Mouse (Mus musculus): ENCODE results near the gene Timm8a1. TPM values are rescaled to one million over a fixed set of nuclear protein-coding genes. Genes with fewer than 3 reads are reported as not detected.

Timm8a1 gene
- polyA plus RNA-seq, 1 experiment from 2014 or later = 71.0 TPM

DNA sequence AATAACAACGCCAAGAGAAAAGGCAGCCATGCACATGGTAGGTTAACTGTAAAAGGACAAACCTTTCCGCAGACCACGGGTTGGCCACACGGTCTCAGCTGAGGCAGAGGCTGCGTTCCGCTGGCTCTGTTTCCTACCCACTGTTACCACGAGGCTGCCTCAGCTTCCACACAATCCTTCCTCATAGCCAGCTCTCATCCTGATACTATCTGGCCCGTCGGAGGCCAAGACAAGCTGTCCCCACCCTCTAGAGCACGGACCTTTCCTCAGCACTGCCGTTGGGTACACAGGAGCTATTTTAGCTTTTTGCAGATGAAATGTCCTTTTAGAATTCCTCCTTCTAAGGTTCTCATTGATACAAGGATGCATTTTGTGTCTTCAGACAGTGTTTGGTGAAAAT is 40.6 kb upstream of the Timm8a1 start:
- no peak overlapping the region for H3K9ac ChIP-seq (replicated peaks; ENCODE audit: low read depth, low read length)
- H3K27me3 ChIP-seq (ENCODE audit: control insufficient read depth, insufficient read depth, low read length) = no peaks in the 10 kb centered on the region
- no peak overlapping the region for H3K4me2 ChIP-seq (replicated peaks; ENCODE audit: low read depth, low read length)
- no peak for ATAC-seq (ENCODE audit: insufficient number of reproducible peaks, insufficient read depth, low FRiP score, low read depth)
- H3K36me3 ChIP-seq (ENCODE audit: control insufficient read depth, insufficient read depth, low read length) = no peaks in the 10 kb centered on the region
- no peaks in the 10 kb centered on the region for H3K9me3 ChIP-seq (ENCODE audit: control insufficient read depth, low read depth, low read length)
- H3K4me1 ChIP-seq (ENCODE audit: control insufficient read depth, insufficient read depth, low read length) = no peaks in the 10 kb centered on the region
- WGBS = 84% methylated on average over 11 of the region's 11 CpGs
- H3K27ac ChIP-seq (ENCODE audit: low read length) = no peak overlapping the region
- H3K4me3 ChIP-seq (ENCODE audit: low read depth, low read length) = no peak overlapping the region

DNA sequence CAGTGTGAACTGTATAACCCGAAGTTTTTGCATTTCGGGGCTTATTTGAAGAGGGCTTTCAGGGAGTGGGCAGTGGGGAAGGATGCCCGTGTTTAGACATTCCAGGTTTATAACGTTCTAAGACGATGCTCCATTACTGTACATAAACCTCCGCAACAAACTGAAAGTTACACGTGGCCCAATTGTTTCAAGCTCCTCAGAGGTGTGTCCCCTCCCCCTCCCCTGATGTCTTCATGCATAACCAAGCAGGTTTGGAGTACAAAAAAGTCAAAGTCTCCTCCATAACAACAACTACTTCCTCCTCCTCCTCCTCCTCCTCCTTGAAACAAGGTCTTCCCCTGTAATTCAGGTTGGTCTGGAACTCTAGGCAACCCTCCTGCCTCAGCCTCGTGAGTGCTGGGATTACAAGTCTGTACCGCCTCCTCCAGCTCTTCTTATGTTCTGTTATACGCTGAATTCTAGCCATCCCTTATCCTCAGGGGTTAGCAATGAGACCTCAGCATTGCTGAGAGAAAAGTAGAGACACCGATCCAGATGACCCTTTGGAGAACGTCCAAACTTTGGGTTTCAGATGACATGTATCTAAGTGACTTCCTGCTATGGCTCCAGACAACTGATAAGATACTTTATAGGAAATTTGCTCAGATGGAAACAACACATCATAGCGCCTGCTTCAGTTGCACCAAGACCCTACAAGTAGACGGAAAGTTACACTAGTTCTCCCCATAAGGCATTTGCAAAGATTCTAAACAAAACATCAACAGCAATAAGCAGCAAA is 39.1 kb upstream of the Timm8a1 start:
- Histone ChIP-seq H3K9ac (replicated peaks; ENCODE audit: low read depth, low read length) (no peak overlapping the region), H3K4me2 (replicated peaks; ENCODE audit: low read depth, low read length) (no peak overlapping the region), H3K36me3 (ENCODE audit: control insufficient read depth, insufficient read depth, low read length) (no peaks in the 10 kb centered on the region), H3K9me3 (ENCODE audit: control insufficient read depth, low read depth, low read length) (no peaks in the 10 kb centered on the region), H3K27ac (ENCODE audit: low read length) (no peak overlapping the region), H3K4me1 (ENCODE audit: control insufficient read depth, insufficient read depth, low read length) (no peaks in the 10 kb centered on the region), H3K27me3 (ENCODE audit: control insufficient read depth, insufficient read depth, low read length) (no peaks in the 10 kb centered on the region), H3K4me3 (ENCODE audit: low read depth, low read length) (no peak overlapping the region)
- 86% methylated on average over 14 of the region's 14 CpGs for WGBS
- ATAC-seq (ENCODE audit: insufficient number of reproducible peaks, insufficient read depth, low FRiP score, low read depth) = no peak

DNA sequence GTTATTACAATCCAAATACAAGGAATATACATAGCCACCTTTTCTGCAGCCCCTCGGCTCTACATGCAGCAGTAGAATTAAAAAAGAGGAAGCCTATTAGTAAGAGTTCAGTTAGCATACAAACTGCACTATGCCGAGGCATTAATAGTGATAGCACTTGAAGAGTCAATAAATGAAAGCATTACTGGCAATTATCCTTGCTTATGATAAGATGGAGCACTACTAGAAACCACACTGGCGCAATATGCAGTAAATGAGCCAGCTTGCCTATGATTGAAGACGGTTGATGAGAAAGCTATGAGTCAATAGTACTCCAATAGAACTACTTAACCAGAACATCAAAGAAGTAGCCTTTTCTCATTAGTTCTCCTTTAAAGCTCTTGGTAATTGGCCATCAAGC is 36.2 kb upstream of the Timm8a1 start:
- Histone ChIP-seq H3K4me2 (replicated peaks; ENCODE audit: low read depth, low read length) (no peak overlapping the region), H3K9me3 (ENCODE audit: control insufficient read depth, low read depth, low read length) (no peaks in the 10 kb centered on the region), H3K36me3 (ENCODE audit: control insufficient read depth, insufficient read depth, low read length) (no peaks in the 10 kb centered on the region), H3K4me3 (ENCODE audit: low read depth, low read length) (no peak overlapping the region), H3K27ac (ENCODE audit: low read length) (no peak overlapping the region), H3K9ac (replicated peaks; ENCODE audit: low read depth, low read length) (no peak overlapping the region), H3K4me1 (ENCODE audit: control insufficient read depth, insufficient read depth, low read length) (no peaks in the 10 kb centered on the region), H3K27me3 (ENCODE audit: control insufficient read depth, insufficient read depth, low read length) (no peaks in the 10 kb centered on the region)
- WGBS = 84% methylated on average over 4 of the region's 4 CpGs
- no peak for ATAC-seq (ENCODE audit: insufficient number of reproducible peaks, insufficient read depth, low FRiP score, low read depth)

DNA sequence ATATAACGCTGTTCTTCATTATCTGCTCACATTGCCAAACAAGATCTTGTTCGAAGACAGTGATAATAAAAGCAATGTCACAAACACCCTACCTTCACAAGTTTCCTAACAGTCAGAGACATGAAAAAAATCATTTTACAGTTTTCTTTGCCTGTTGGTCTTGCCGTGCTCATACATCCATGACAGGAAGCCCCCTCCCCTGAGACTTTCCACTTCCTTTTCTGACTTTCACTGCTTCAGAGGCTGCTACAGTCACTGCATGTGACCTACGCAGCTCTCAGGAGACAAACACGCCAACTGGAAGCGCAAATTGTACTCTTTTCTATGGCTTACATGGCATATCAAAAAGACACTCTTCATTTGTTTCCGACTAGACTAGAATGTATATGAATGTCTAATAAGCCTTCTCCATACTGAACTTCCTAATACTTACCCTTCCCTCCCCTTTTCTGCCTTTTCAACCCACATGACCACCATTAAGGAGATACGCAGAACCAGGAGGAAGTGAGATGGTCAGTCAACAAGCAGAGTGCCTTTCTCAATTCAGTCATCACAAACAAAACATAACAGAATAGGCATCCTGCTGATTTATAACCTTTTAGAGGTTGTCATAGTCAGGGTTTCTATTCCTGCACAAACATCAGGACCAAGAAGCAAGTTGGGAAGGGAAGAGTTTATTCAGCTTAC is 25.0 kb upstream of the Timm8a1 start:
- Histone ChIP-seq H3K4me3 (ENCODE audit: low read depth, low read length) (no peak overlapping the region), H3K36me3 (ENCODE audit: control insufficient read depth, insufficient read depth, low read length) (no peaks in the 10 kb centered on the region), H3K4me1 (ENCODE audit: control insufficient read depth, insufficient read depth, low read length) (no peaks in the 10 kb centered on the region), H3K4me2 (replicated peaks; ENCODE audit: low read depth, low read length) (no peak overlapping the region), H3K27ac (ENCODE audit: low read length) (no peak overlapping the region), H3K27me3 (ENCODE audit: control insufficient read depth, insufficient read depth, low read length) (no peaks in the 10 kb centered on the region), H3K9me3 (ENCODE audit: control insufficient read depth, low read depth, low read length) (no peaks in the 10 kb centered on the region), H3K9ac (replicated peaks; ENCODE audit: low read depth, low read length) (no peak overlapping the region)
- ATAC-seq (ENCODE audit: insufficient number of reproducible peaks, insufficient read depth, low FRiP score, low read depth) = no peak
- WGBS = 89% methylated on average over 8 of the region's 8 CpGs

DNA sequence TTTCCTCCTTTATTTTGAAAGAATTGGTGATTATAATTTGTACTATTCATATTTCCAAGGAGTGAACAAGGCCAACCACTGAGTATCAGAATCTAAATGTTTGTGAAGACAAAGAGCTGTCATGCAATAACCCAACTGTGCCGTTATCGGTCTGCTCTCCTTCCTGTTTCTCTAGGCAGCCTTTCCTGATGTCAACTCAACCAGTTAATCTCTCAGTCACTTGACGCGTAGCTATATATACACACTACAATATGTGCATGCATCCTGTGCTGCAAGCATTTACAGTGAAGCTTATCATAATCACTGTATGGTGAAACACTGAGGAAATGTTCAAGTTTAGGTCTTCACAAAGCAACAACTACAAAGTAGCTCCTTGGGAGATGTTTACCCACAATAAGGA is 22.7 kb upstream of the Timm8a1 start:
- no peaks in the 10 kb centered on the region for H3K4me1 ChIP-seq (ENCODE audit: control insufficient read depth, insufficient read depth, low read length)
- no peaks in the 10 kb centered on the region for H3K36me3 ChIP-seq (ENCODE audit: control insufficient read depth, insufficient read depth, low read length)
- H3K9ac ChIP-seq (replicated peaks; ENCODE audit: low read depth, low read length) = no peak overlapping the region
- no peaks in the 10 kb centered on the region for H3K27me3 ChIP-seq (ENCODE audit: control insufficient read depth, insufficient read depth, low read length)
- no peak overlapping the region for H3K27ac ChIP-seq (ENCODE audit: low read length)
- WGBS = 82% methylated on average over 4 of the region's 4 CpGs
- no peaks in the 10 kb centered on the region for H3K9me3 ChIP-seq (ENCODE audit: control insufficient read depth, low read depth, low read length)
- H3K4me2 ChIP-seq (replicated peaks; ENCODE audit: low read depth, low read length) = no peak overlapping the region
- ATAC-seq (ENCODE audit: insufficient number of reproducible peaks, insufficient read depth, low FRiP score, low read depth) = no peak
- no peak overlapping the region for H3K4me3 ChIP-seq (ENCODE audit: low read depth, low read length)

DNA sequence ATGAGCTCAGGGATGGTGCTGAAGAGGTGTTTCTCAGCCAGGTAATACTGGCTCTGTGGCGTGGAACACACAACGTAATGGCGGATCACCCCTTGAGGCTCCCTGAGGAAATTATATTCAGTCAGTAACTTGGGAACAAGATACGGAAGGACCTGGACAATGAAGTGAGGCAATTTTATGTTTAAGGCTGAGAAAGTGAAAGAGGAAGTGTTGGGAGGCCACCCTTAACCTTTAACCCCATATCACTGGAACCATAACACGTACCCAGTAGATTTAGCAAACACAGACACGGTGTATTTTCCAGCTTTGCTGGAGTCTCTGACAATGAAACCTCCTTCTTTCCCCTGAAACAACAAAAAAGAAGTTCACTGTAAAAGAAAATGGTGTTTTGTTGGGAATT is 12.8 kb upstream of the Timm8a1 start:
- Histone ChIP-seq H3K4me2 (replicated peaks; ENCODE audit: low read depth, low read length) (no peak overlapping the region), H3K4me1 (ENCODE audit: control insufficient read depth, insufficient read depth, low read length) (no peaks in the 10 kb centered on the region), H3K27ac (ENCODE audit: low read length) (no peak overlapping the region), H3K9me3 (ENCODE audit: control insufficient read depth, low read depth, low read length) (no peaks in the 10 kb centered on the region), H3K9ac (replicated peaks; ENCODE audit: low read depth, low read length) (no peak overlapping the region), H3K36me3 (ENCODE audit: control insufficient read depth, insufficient read depth, low read length) (no peaks in the 10 kb centered on the region), H3K27me3 (ENCODE audit: control insufficient read depth, insufficient read depth, low read length) (no peaks in the 10 kb centered on the region), H3K4me3 (ENCODE audit: low read depth, low read length) (no peak overlapping the region)
- no peak for ATAC-seq (ENCODE audit: insufficient number of reproducible peaks, insufficient read depth, low FRiP score, low read depth)
- 73% methylated on average over 6 of the region's 6 CpGs for WGBS

DNA sequence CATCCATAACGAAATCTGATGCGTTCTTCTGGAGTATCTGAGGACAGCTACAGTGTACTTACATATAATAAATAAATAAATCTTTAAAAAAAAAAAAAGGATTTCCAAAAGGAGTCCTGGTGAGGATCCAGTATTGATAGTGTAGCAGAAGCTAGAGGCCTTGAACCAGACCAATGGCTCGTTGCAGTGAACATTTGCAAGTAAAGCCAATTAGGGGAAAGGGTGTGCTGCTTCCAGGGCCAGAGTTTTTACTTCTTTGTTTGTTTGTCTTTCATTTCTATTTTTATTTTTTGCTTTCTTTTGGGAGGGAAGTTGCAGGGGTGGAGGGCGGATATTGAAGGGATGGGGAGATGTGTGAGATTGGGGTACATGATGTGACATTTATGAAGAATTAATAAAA is 11.7 kb upstream of the Timm8a1 start:
- WGBS = 76% methylated on average over 4 of the region's 4 CpGs
- no peak overlapping the region for H3K27ac ChIP-seq (ENCODE audit: low read length)
- no peak for ATAC-seq (ENCODE audit: insufficient number of reproducible peaks, insufficient read depth, low FRiP score, low read depth)
- H3K9me3 ChIP-seq (ENCODE audit: control insufficient read depth, low read depth, low read length) = no peaks in the 10 kb centered on the region
- H3K27me3 ChIP-seq (ENCODE audit: control insufficient read depth, insufficient read depth, low read length) = no peaks in the 10 kb centered on the region
- no peak overlapping the region for H3K4me3 ChIP-seq (ENCODE audit: low read depth, low read length)
- H3K4me1 ChIP-seq (ENCODE audit: control insufficient read depth, insufficient read depth, low read length) = no peaks in the 10 kb centered on the region
- H3K4me2 ChIP-seq (replicated peaks; ENCODE audit: low read depth, low read length) = no peak overlapping the region
- no peaks in the 10 kb centered on the region for H3K36me3 ChIP-seq (ENCODE audit: control insufficient read depth, insufficient read depth, low read length)
- H3K9ac ChIP-seq (replicated peaks; ENCODE audit: low read depth, low read length) = no peak overlapping the region

DNA sequence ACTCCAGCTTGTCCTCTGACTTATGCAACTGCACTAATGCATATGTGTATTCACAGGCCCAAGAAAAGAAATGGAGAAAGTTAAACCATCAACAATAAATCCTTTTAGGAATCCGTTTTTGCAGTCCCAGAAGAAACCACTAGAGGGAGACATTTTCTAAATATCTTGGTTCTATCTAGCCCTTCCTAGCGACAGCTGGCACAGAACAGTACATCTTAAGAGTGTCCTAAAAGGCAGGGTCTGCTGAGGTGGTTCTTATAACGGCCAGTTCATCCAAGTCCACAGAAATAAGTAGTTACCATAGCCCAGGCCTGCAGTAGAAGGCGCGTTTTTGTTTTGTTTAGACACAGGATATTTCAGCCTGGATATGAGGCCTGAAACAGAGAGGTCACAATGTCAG is 9.2 kb upstream of the Timm8a1 start:
- Histone ChIP-seq H3K9me3 (ENCODE audit: control insufficient read depth, low read depth, low read length) (no peaks in the 10 kb centered on the region), H3K4me3 (ENCODE audit: low read depth, low read length) (no peak overlapping the region), H3K36me3 (ENCODE audit: control insufficient read depth, insufficient read depth, low read length) (no peaks in the 10 kb centered on the region), H3K4me2 (replicated peaks; ENCODE audit: low read depth, low read length) (no peak overlapping the region), H3K27ac (ENCODE audit: low read length) (no peak overlapping the region), H3K9ac (replicated peaks; ENCODE audit: low read depth, low read length) (no peak overlapping the region), H3K27me3 (ENCODE audit: control insufficient read depth, insufficient read depth, low read length) (no peaks in the 10 kb centered on the region), H3K4me1 (ENCODE audit: control insufficient read depth, insufficient read depth, low read length) (no peaks in the 10 kb centered on the region)
- WGBS = 20% methylated on average over 5 of the region's 5 CpGs
- ATAC-seq (ENCODE audit: insufficient number of reproducible peaks, insufficient read depth, low FRiP score, low read depth) = no peak
